Mouse (Mus musculus): ENCODE data around the gene Foxn2.
"Not testable (repeated sequence)": the region's sequence is repeated elsewhere in the genome, so short reads cannot be mapped to it uniquely, and the experiment has no call there.

The Foxn2 gene

GRCm38 (mm10) chr17:88442661-88443060, 2.1 kb downstream of the Foxn2 start:
- no peak for DNase-seq

- no peak for DNase-seq
These were observed 2.7 kb downstream of the Foxn2 start for GRCm38 (mm10) chr17:88443186-88443585.

DNA sequence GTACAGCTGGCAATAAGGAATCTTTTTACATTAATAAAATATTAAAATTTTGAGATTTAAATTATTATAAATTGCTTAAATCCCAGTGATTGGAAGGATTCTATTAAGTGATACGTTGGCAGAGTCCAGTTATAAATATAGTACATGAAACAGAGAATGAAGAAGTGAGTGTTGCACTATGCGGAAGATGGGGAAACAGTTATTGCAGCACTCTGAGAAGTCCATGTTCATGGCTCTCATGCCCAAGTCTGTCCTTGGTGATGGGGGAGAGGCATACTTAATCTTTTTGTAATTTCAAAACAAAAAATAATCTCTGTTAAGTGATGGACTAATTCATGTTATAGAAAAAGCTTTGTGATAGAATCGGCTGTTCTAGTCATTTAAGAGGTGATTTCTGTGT, 17.6 kb downstream of the Foxn2 start:
- no peak for DNase-seq

DNA sequence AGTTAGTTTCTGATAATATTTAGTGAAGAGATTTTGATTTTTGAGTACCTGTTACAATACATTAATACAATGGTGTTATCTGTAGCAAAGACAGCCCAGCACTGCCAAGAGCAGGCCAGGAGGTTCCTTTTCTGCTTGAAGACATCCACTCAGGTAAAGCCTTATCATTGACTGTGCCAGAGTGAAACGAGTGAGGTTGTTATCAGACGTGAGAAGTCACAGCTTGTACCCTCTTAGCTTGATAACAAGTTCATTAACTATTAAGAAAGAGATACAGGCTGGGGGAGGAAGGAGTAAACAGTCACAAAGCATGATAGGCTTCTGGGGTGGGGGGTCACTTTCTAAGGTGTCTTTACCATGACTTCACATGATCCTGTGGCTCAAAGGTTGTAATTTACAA, 19.0 kb downstream of the Foxn2 start:
- no peak for DNase-seq

- no peak for DNase-seq
These were observed 19.7 kb downstream of the Foxn2 start for GRCm38 (mm10) chr17:88459916-88460901.

DNA sequence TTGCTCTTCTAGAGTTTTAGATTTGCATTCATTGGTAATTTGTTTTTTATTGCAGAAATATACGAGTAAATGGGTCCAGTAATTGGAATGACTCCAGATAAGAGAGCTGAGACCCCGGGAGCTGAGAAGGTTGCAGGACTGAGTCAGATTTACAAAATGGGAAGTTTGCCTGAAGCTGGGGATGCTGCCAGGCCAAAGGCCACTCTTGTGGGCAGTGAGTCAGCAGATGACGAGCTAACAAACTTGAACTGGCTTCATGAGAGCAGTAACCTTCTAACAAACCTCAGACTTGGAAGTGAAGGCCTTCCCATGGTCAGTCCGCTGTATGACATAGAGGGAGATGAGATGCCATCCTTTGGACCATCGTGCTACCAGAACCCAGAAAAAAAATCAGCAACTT, 22.1 kb downstream of the Foxn2 start:
- peak; percentile 75 for DNase-seq

DNA sequence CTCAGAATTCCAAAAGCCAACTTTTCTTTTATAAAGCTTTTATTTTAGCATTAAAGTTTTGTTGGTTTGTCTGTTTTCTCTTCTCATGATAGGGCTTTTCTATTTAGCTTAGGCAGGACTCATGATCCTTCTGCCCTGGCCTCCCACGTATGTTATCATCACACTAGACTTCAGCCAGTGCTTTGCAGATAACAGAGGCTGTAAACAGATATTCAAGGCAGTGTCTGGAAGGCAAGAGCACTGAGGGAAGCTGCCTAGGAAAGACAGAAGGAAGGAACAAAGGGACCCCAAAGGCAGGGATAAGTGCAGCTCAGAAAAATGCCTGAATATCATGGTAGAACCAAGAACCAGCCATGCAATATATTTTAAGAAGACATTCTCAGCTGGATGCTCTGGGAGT, 26.1 kb downstream of the Foxn2 start:
- no peak for DNase-seq

- DNase-seq, result no peak
These were observed 27.2 kb downstream of the Foxn2 start for GRCm38 (mm10) chr17:88467696-88468095.

DNA sequence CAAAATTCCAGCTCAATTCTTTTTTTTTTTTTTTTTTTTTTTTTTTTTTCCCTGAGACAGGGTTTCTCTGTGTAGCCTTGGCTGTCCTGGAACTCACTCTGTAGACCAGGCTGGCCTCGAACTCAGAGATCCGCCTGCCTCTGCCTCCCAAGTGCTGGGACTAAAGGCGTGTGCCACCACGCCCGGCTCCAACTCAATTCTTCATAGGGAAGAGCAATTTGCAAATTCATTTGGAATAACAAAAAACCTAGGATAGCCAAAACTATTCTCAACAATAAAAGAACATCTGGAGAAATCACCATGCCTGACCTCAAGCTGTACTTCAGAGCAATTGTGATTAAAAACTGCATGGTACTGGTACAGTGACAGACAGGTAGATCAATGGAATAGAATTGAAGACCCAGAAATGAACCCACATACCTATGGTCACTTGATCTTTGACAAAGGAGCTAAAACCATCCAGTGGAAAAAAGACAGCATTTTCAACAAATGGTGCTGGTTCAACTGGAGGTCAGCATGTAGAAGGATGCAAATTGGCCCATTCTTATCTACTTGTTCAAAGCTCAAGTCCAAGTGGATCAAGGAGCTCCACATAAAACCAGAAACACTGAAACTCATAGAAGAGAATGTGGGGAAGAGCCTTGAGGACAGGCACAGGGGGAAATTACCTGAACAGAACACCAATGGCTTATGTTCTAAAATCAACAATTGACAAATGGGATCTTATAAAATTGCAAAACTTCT, 28.3 kb downstream of the Foxn2 start:
- not testable (repeated sequence) for DNase-seq

DNA sequence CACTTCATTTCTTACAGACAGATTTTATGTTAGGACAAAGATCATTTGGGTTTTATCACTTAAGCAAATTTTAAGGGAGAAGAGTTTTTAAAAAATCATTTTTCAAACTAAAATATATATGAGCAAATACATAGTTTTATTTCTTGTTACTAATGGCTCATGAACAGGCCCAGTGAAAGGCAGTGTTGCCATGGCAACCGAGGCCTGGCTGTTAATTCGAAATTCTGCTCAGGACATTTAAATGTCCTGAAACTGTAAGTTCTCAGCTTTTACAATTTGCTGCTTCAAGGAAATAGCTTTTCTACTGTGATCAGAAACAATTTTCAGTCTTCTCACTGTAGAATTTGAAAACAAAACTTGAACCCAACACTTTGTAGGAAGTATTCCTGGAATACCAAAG, 33.3 kb downstream of the Foxn2 start:
- no peak for DNase-seq

DNA sequence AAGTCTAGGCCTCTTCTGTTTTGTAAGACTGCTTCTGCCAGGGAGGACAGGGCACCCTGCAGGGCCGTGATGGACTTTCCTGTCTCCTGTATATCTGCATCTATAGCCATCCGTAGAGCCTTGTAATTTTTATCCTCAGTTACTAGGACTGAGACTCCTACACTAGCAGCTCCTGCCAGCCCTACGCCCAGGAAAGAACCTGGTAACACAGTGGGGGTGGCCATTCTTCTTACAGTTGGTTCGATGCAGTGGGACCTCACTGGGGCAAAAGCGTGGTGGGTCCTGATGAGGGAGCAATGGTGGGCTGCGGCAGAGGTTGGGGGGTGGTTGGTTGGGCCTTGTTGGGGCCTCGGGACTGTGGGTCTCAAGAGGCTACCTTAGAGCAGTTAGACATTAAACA, 36.7 kb downstream of the Foxn2 start:
- no peak for DNase-seq

GRCm38 (mm10) chr17:88477699-88478098, 37.2 kb downstream of the Foxn2 start:
- no peak for DNase-seq

GRCm38 (mm10) chr17:88479040-88479439, 38.5 kb downstream of the Foxn2 start:
- no peak for DNase-seq

DNA sequence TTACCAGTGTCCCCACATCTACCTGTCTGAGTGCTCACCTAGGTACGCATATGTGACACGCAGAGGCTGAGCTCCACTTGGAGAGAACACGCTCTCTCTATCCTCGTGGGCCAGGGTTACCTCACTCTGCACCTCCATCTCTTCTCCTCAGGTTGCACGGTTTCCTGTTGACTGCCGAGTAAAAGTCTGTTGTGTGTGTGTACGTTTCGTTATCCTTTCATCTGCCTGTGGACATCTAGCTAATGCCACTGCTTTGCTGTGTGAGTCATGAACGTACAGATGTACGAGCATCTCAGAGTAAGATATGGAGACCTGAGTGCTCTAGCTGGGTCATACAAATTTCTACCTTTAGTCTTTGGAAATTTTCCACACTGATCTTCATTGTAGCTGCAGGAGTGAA, 39.9 kb downstream of the Foxn2 start:
- no peak for DNase-seq

DNA sequence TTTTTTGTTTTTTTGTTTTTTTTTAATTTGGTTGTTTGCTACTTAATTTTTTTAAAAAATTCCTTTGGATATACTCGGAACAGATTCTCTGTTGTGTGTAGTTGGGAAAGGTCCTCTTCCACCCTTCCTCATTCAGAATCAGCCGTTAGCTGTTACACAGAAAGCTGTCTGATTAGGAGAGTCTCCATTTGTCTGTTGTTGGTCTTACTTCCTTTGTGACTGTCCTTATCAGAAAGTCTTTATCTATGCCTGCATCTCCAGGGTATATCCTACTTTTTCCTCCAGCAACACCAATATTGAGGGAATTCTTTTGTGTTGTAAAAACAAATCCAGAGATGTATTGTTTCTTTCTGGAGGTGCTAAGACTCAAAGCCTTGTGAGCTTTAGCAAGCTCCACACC, 40.6 kb downstream of the Foxn2 start:
- DNase-seq, result no peak

DNA sequence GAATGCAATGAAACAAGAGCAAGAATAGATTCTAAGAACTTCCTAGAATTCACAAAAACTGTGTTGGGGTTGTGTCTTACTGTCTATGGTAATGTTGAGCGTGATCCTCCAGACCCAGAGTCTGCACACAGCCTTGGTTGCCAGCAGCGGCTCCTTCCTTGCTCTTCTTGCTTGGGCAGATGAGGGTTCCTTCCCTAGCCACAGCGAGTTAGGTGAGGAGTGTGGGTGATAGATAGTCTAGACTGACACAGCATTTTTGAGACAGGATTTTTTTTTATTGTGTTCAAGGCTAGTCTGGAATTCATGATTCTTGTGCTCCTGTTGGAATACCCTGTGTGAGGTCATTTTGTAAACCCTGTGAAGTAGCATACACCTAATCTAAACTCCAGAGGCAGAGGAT, 41.1 kb downstream of the Foxn2 start:
- DNase-seq, result no peak

- no peak for DNase-seq
These were observed 44.0 kb downstream of the Foxn2 start for GRCm38 (mm10) chr17:88484539-88484938.

GRCm38 (mm10) chr17:88484951-88485350, 44.4 kb downstream of the Foxn2 start:
- DNase-seq, result no peak

GRCm38 (mm10) chr17:88490546-88490945, 50.0 kb downstream of the Foxn2 start:
- no peak for DNase-seq

GRCm38 (mm10) chr17:88491366-88492106, 51.0 kb downstream of the Foxn2 start:
- DNase-seq, result no peak

DNA sequence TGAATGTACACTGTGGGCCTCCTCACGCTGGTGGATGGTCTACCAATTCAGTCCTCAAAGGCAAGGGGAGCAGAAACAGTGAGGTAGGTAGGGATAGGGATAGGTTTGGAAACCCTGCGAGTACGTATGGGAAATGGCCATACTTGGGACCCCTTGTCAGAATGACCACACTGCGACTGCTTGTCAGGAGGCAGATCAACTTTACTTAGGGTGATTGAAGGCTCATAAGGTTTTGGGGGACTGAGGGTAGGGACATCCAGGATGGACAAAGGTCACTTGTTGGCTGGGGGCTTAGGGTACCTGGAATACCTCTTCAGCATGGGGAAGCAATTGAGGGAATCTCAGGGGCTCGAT, 51.6 kb downstream of the Foxn2 start:
- DNase-seq, result no peak

- no peak for DNase-seq
These were observed 53.0 kb downstream of the Foxn2 start for GRCm38 (mm10) chr17:88493551-88493950.

DNA sequence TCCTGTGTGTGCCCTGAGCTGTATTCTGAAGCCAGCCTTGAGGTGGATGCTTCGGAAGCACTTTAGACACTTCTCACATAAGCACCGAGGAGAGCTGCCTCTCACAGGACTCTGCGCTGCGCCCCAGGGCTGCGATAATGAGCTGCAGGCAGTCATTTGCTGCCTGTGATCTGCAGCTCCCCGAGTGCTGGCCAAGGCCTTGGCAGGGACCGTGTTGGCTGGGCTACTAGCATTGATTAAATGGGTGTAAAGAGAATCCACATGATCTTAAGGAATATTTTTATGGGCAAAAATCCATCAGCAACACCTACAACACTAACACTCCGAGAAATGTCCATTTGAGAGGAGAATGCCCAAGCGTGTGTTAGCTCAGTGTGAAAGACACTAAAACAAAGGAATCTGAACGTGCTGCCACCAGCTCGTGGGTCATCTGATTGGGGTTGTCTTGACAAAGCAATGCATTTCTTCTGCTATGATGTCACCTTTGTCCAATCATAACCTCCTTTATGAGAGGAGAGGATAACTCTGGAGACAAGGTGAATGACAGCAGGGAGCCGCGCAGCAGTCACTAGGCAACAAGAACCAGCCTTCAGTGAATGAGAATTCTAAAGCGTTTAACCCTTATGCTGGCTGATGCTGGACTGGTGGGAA, 53.7 kb downstream of the Foxn2 start:
- no peak for DNase-seq

Measured in kidney, adult 11 months (tissue).